In the genomic region with DNA sequence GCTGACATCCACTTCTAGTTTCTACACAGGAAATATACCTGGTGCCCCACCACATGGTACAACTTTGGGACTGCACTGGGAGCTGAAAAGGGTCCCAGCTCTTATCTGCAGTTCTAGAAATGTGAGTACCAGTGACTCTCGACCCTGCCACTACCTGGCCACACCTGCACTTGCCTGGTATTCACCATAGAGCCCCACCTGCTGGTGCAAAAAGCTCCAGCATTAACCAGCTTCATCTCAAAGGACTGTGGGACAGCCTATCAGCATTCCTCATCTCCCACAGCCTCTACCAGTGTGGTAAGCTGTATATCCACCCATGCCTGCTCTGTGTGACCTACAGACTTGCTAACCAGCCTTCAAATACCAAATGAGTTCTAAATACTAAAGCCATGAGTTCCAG, we compare ENCODE assay signal across 26 mouse cellular contexts. TPM values are rescaled to one million over a fixed set of nuclear protein-coding genes. Genes with fewer than 3 reads are reported as not detected.
DNase-seq lines count a peak whose midpoint lies in the region; ATAC-seq and TF ChIP-seq lines count a peak whose summit lies in the region.
"Had no signal": no experiment of that assay in that cellular context is flagged by ENCODE, and none has a peak within 500 bp of the region (broad histone marks: within the 10 kb centered on the region; RNA-seq: fewer than 3 reads in every experiment).

No protein-coding gene starts in this region.

- no peak overlapping the region for H3K27ac ChIP-seq in layer of hippocampus, adult 2 months
- no peak overlapping the region for H3K27ac ChIP-seq in ES-Bruce4 (ENCODE audit: insufficient read depth, low read length)
- no peak overlapping the region for H3K27ac ChIP-seq in stomach, postnatal 0 days (replicated peaks)
- no peak overlapping the region for H3K27ac ChIP-seq in forebrain, embryonic 10.5 days
- H3K27ac ChIP-seq: embryonic facial prominence, embryonic 12.5 days; heart, embryonic 13.5 days; hindbrain, embryonic 10.5 days; limb, embryonic 13.5 days; liver, embryonic 12.5 days; midbrain, embryonic 12.5 days had no signal

- H3K9me3 ChIP-seq in ES-Bruce4 (replicated peaks; ENCODE audit: control insufficient read depth, insufficient read depth, low read length, poor library complexity, severe bottlenecking) = no peaks in the 10 kb centered on the region
- H3K9me3 ChIP-seq in stomach, postnatal 0 days (ENCODE audit: control insufficient read depth, low read length) = no peaks in the 10 kb centered on the region
- no peaks in the 10 kb centered on the region for H3K9me3 ChIP-seq in forebrain, embryonic 10.5 days
- H3K9me3 ChIP-seq: embryonic facial prominence, embryonic 12.5 days; heart, embryonic 13.5 days; hindbrain, embryonic 10.5 days; limb, embryonic 13.5 days; liver, embryonic 12.5 days; midbrain, embryonic 12.5 days had no signal

- ATAC-seq in stomach, postnatal 0 days (ENCODE audit: low FRiP score, low TSS enrichment) = no peak
- ATAC-seq: forebrain, embryonic 16.5 days; hindbrain, embryonic 16.5 days; intestine, embryonic 16.5 days; liver, embryonic 12.5 days had no signal

- no peak overlapping the region for H3K4me3 ChIP-seq in layer of hippocampus, adult 2 months
- H3K4me3 ChIP-seq in ES-Bruce4 (ENCODE audit: low read depth, low read length) = no peak overlapping the region
- no peak overlapping the region for H3K4me3 ChIP-seq in stomach, postnatal 0 days (ENCODE audit: low read depth, low read length)
- H3K4me3 ChIP-seq in forebrain, embryonic 10.5 days = no peak overlapping the region
- H3K4me3 ChIP-seq: embryonic facial prominence, embryonic 12.5 days; heart, embryonic 13.5 days; hindbrain, embryonic 10.5 days; limb, embryonic 13.5 days; liver, embryonic 12.5 days; midbrain, embryonic 12.5 days had no signal

- TF ChIP-seq POLR2A in ES-Bruce4 (IDR thresholded peaks at IDR 0.05; ENCODE audit: insufficient read depth, low read length) = no peak

- 0 out of 2 replicates have a peak, but pooled peaks have one; percentile 6 for TF ChIP-seq CTCF in layer of hippocampus, adult 2 months (conservative IDR thresholded peaks at IDR 0.05)
- peak; percentile 16 for TF ChIP-seq CTCF in ES-Bruce4 (IDR thresholded peaks at IDR 0.05; ENCODE audit: low read depth, low read length)
- peak; percentile 44 for TF ChIP-seq CTCF in stomach, postnatal 0 days (IDR thresholded peaks at IDR 0.05; ENCODE audit: low read depth)

- no peak for TF ChIP-seq EP300 in ES-Bruce4 (IDR thresholded peaks at IDR 0.05; ENCODE audit: insufficient read depth, low read depth, low read length)
- no peak for TF ChIP-seq EP300 in stomach, postnatal 0 days (optimal IDR thresholded peaks at IDR 0.05)

- no peak for DNase-seq in layer of hippocampus, adult 2 months (ENCODE audit: low spot score in 2 of 2)
- DNase-seq in layer of hippocampus, postnatal 25 days (ENCODE audit: extremely low spot score in 1 of 2, low spot score in 1 of 2) = no peak
- peak; percentile 25 for DNase-seq in thymus, postnatal 4 days
- no peak for DNase-seq in thymus, postnatal 36 days
- DNase-seq in stomach, postnatal 0 days (ENCODE audit: low spot score) = no peak
- DNase-seq in forebrain, embryonic 10.5 days (ENCODE audit: extremely low spot score, low spot score) = no peak
- DNase-seq: adrenal gland, postnatal 10 days; cerebellum, adult 11 months; cerebellum, adult 9-11 months; embryo, embryonic 11 days; heart, postnatal 10 days; kidney, postnatal 25 days; lung, adult 18-20 months; lung, postnatal 36 days; retina, postnatal 1 day; right cerebral cortex, postnatal 14 days had no signal

- H3K36me3 ChIP-seq in ES-Bruce4 (ENCODE audit: control insufficient read depth, insufficient read depth, low read length, poor library complexity, severe bottlenecking) = no peaks in the 10 kb centered on the region
- no peaks in the 10 kb centered on the region for H3K36me3 ChIP-seq in stomach, postnatal 0 days (ENCODE audit: control insufficient read depth, insufficient read depth, low read length)
- no peaks in the 10 kb centered on the region for H3K36me3 ChIP-seq in forebrain, embryonic 10.5 days (replicated peaks)
- H3K36me3 ChIP-seq: embryonic facial prominence, embryonic 12.5 days; heart, embryonic 13.5 days; hindbrain, embryonic 10.5 days; limb, embryonic 13.5 days; liver, embryonic 12.5 days; midbrain, embryonic 12.5 days had no signal

- H3K9ac ChIP-seq in ES-Bruce4 (ENCODE audit: low read depth, poor library complexity, severe bottlenecking) = no peak overlapping the region
- no peak overlapping the region for H3K9ac ChIP-seq in stomach, postnatal 0 days (ENCODE audit: low read length)
- H3K9ac ChIP-seq: embryonic facial prominence, embryonic 12.5 days; heart, embryonic 13.5 days; limb, embryonic 13.5 days; liver, embryonic 12.5 days; midbrain, embryonic 12.5 days had no signal

- H3K4me1 ChIP-seq in ES-Bruce4 (ENCODE audit: control insufficient read depth, insufficient read depth, low read length) = no peaks in the 10 kb centered on the region
- no peaks in the 10 kb centered on the region for H3K4me1 ChIP-seq in stomach, postnatal 0 days (replicated peaks; ENCODE audit: control insufficient read depth, insufficient read depth)
- no peaks in the 10 kb centered on the region for H3K4me1 ChIP-seq in forebrain, embryonic 10.5 days
- H3K4me1 ChIP-seq: embryonic facial prominence, embryonic 12.5 days; heart, embryonic 13.5 days; limb, embryonic 13.5 days; midbrain, embryonic 12.5 days had no signal

- WGBS in stomach, postnatal 0 days = 19% methylated on average over 1 of the region's 1 CpGs
- 67% methylated on average over 1 of the region's 1 CpGs for WGBS in forebrain, embryonic 10.5 days

- H3K27me3 ChIP-seq in ES-Bruce4 (ENCODE audit: control insufficient read depth, insufficient read depth, low read length, poor library complexity, severe bottlenecking) = no peaks in the 10 kb centered on the region
- no peaks in the 10 kb centered on the region for H3K27me3 ChIP-seq in stomach, postnatal 0 days (ENCODE audit: control insufficient read depth, insufficient read depth, low read length)
- no peaks in the 10 kb centered on the region for H3K27me3 ChIP-seq in forebrain, embryonic 10.5 days (ENCODE audit: poor library complexity, severe bottlenecking)
- H3K27me3 ChIP-seq: embryonic facial prominence, embryonic 12.5 days; heart, embryonic 13.5 days; limb, embryonic 13.5 days; liver, embryonic 12.5 days; midbrain, embryonic 12.5 days had no signal

- no peak overlapping the region for H3K4me2 ChIP-seq in stomach, postnatal 0 days (replicated peaks; ENCODE audit: low read depth)
- H3K4me2 ChIP-seq: embryonic facial prominence, embryonic 12.5 days; heart, embryonic 13.5 days; limb, embryonic 13.5 days; liver, embryonic 12.5 days; midbrain, embryonic 12.5 days had no signal

RNA-seq across cellular contexts. Expression of a gene that starts 30.7 kb away (rescaled TPM):
- total RNA-seq in layer of hippocampus, adult 2 months (2021) = 10 to 100 TPM; 10.9 to 12.4 TPM
- 10 to 100 TPM in 1 of 2 experiments, 1 to 10 TPM in 1; 9.6 to 11.2 TPM for total RNA-seq in layer of hippocampus, postnatal 25 days (2021)
- 0.62 and 1.1 TPM in 2 replicates for polyA plus RNA-seq in ES-Bruce4 (2011; ENCODE audit: insufficient read depth, insufficient read length, low read depth, missing spikeins)
- 13.0 and 14.1 TPM in 2 replicates for polyA plus RNA-seq in stomach, postnatal 0 days (2015; fragmentation: Nextera tagmentation; extraction: Ambion mirVana)
- 57.2 and 59.1 TPM in 2 replicates for polyA plus RNA-seq in forebrain, embryonic 10.5 days (2016; fragmentation: Nextera tagmentation; extraction: Ambion mirVana)
